Mouse (Mus musculus) liver, embryonic 15.5 days (tissue): ENCODE results near the gene Cdc42se2. TPM values are rescaled to one million over a fixed set of nuclear protein-coding genes. Genes with fewer than 3 reads are reported as not detected.

Experiments used
- ATAC-seq: fragments of 200-750 bp; cut with Nextera tagmentation; 2 replicates; pipeline ENCODE4 v1.8.0; 2017; ENCODE audit warnings: moderate number of reproducible peaks, mild to moderate bottlenecking, moderate library complexity; ENCODE audit not compliant: insufficient read depth
- H3K27ac ChIP-seq: fragments of 300-500 bp; sonication (generic); replicated peaks from 2 replicates; pipeline ENCODE4 v1.5.1; 2015; ENCODE audit warnings: mild to moderate bottlenecking, inconsistent platforms
- H3K27me3 ChIP-seq: fragments of 300-500 bp; sonication (generic); 2 replicates; pipeline ENCODE4 v1.6.1; 2015; ENCODE audit warnings: mild to moderate bottlenecking, inconsistent platforms
- H3K36me3 ChIP-seq: fragments of 300-500 bp; sonication (generic); replicated peaks from 2 replicates; pipeline ENCODE4 v1.6.1; 2015; ENCODE audit warnings: moderate library complexity, mild to moderate bottlenecking, inconsistent platforms
- H3K4me1 ChIP-seq: fragments of 300-500 bp; sonication (generic); replicated peaks from 2 replicates; pipeline ENCODE4 v1.6.1; 2015; ENCODE audit warnings: inconsistent platforms
- H3K4me2 ChIP-seq: fragments of 300-500 bp; sonication (generic); 2 replicates; pipeline ENCODE4 v1.6.1; 2015; ENCODE audit warnings: moderate library complexity, mild to moderate bottlenecking, inconsistent platforms
- H3K4me3 ChIP-seq: fragments of 300-500 bp; sonication (generic); replicated peaks from 2 replicates; pipeline ENCODE4 v1.5.1; 2015; ENCODE audit warnings: mild to moderate bottlenecking, inconsistent platforms
- H3K9ac ChIP-seq: fragments of 300-500 bp; sonication (generic); 2 replicates; pipeline ENCODE4 v1.6.1; 2015; ENCODE audit warnings: moderate library complexity, mild to moderate bottlenecking, inconsistent platforms
- H3K9me3 ChIP-seq: fragments of 300-500 bp; sonication (generic); replicated peaks from 2 replicates; pipeline ENCODE4 v1.6.1; 2016; ENCODE audit warnings: inconsistent platforms
- WGBS: fragments of 180-500 bp; shearing (Covaris S2); methylation state at CpG from one replicate; pipeline ENCODE4 v1.1.7; 2015; ENCODE audit warnings: mixed read lengths; ENCODE audit not compliant: insufficient replicate concordance; 5-methylcytosine and 5-hydroxymethylcytosine counted together
- polyA plus RNA-seq: library from polyadenylated mRNA; unstranded; fragments of >200 nt; fragmentation: Nextera tagmentation; extraction: Ambion mirVana; gene quantifications from 2 replicates; pipeline ENCODE4 v1.2.1, GENCODE M21; 2015

The Cdc42se2 gene
- 17.2 and 18.0 TPM in 2 replicates for polyA plus RNA-seq

- Histone ChIP-seq H3K36me3 (no peaks in the 10 kb centered on the region), H3K4me1 (peaks cover 21% of the 10 kb centered on the region), H3K4me3 (peak within 1 kb of the TSS; percentile 83), H3K27ac (peak within 1 kb of the TSS; percentile 88), H3K9me3 (no peaks in the 10 kb centered on the region), H3K27me3 (no peaks in the 10 kb centered on the region), H3K9ac (peak within 1 kb of the TSS; percentile 91), H3K4me2 (peak within 1 kb of the TSS; percentile 99)
- peak; percentile 97 for ATAC-seq
- 3% methylated on average over 56 of the region's 56 CpGs for WGBS
Observed at GRCm38 (mm10) chr11:54787488-54788474, at the start of gene Cdc42se2. TSS of gene Cdc42se2 (minus strand) at chr11:54787675.

- Histone ChIP-seq H3K27ac (no peak overlapping the region), H3K4me1 (no peaks in the 10 kb centered on the region), H3K27me3 (no peaks in the 10 kb centered on the region), H3K9me3 (no peaks in the 10 kb centered on the region), H3K9ac (no peak overlapping the region), H3K4me2 (no peak overlapping the region), H3K4me3 (no peak overlapping the region), H3K36me3 (no peaks in the 10 kb centered on the region)
- WGBS, result 74% methylated on average over 9 of the region's 9 CpGs
- no peak for ATAC-seq
Observed at GRCm38 (mm10) chr11:54836106-54836505, 48.6 kb upstream of the Cdc42se2 start.

- no peaks in the 10 kb centered on the region for H3K9me3 ChIP-seq
- no peak overlapping the region for H3K9ac ChIP-seq
- ATAC-seq, result no peak
- no peaks in the 10 kb centered on the region for H3K4me1 ChIP-seq
- H3K4me3 ChIP-seq, result no peak overlapping the region
- H3K27ac ChIP-seq, result no peak overlapping the region
- no peaks in the 10 kb centered on the region for H3K36me3 ChIP-seq
- no peaks in the 10 kb centered on the region for H3K27me3 ChIP-seq
- WGBS, result 46% methylated on average over 2 of the region's 2 CpGs
- no peak overlapping the region for H3K4me2 ChIP-seq
Observed at GRCm38 (mm10) chr11:54834596-54834995, 47.1 kb upstream of the Cdc42se2 start.

- H3K36me3 ChIP-seq, result no peaks in the 10 kb centered on the region
- no peaks in the 10 kb centered on the region for H3K27me3 ChIP-seq
- H3K4me3 ChIP-seq, result no peak overlapping the region
- no peak for ATAC-seq
- no peak overlapping the region for H3K27ac ChIP-seq
- no peaks in the 10 kb centered on the region for H3K9me3 ChIP-seq
- H3K4me1 ChIP-seq, result no peaks in the 10 kb centered on the region
- WGBS, result 57% methylated on average over 4 of the region's 4 CpGs
- no peak overlapping the region for H3K9ac ChIP-seq
- H3K4me2 ChIP-seq, result no peak overlapping the region
Observed at GRCm38 (mm10) chr11:54833833-54834232, 46.4 kb upstream of the Cdc42se2 start.

- no peaks in the 10 kb centered on the region for H3K36me3 ChIP-seq
- H3K9ac ChIP-seq, result no peak overlapping the region
- no peaks in the 10 kb centered on the region for H3K27me3 ChIP-seq
- ATAC-seq, result no peak
- WGBS, result 79% methylated on average over 8 of the region's 8 CpGs
- H3K4me1 ChIP-seq, result 0 out of 2 replicates have a peak, but pooled peaks cover 1% of the 10 kb centered on the region
- H3K4me3 ChIP-seq, result no peak overlapping the region
- 0 out of 2 replicates have a peak, but pooled peaks cover 3% of the 10 kb centered on the region for H3K9me3 ChIP-seq
- H3K4me2 ChIP-seq, result no peak overlapping the region
- H3K27ac ChIP-seq, result no peak overlapping the region
Observed at GRCm38 (mm10) chr11:54826819-54827218, 39.3 kb upstream of the Cdc42se2 start.

GRCm38 (mm10) chr11:54825774-54826173, 38.3 kb upstream of the Cdc42se2 start:
- Histone ChIP-seq H3K27me3 (no peaks in the 10 kb centered on the region), H3K9me3 (0 out of 2 replicates have a peak, but pooled peaks cover 3% of the 10 kb centered on the region), H3K4me2 (no peak overlapping the region), H3K36me3 (no peaks in the 10 kb centered on the region), H3K4me1 (0 out of 2 replicates have a peak, but pooled peaks cover 2% of the 10 kb centered on the region), H3K9ac (no peak overlapping the region), H3K27ac (no peak overlapping the region), H3K4me3 (no peak overlapping the region)
- WGBS, result 58% methylated on average over 4 of the region's 4 CpGs
- ATAC-seq, result no peak

GRCm38 (mm10) chr11:54823467-54823866, 36.0 kb upstream of the Cdc42se2 start:
- Histone ChIP-seq H3K27me3 (no peaks in the 10 kb centered on the region), H3K4me3 (no peak overlapping the region), H3K9me3 (0 out of 2 replicates have a peak, but pooled peaks cover 3% of the 10 kb centered on the region), H3K27ac (no peak overlapping the region), H3K9ac (no peak overlapping the region), H3K4me2 (no peak overlapping the region), H3K36me3 (no peaks in the 10 kb centered on the region), H3K4me1 (0 out of 2 replicates have a peak, but pooled peaks cover 2% of the 10 kb centered on the region)
- ATAC-seq, result no peak
- WGBS, result 68% methylated on average over 4 of the region's 4 CpGs

- no peak overlapping the region for H3K27ac ChIP-seq
- WGBS, result 69% methylated on average over 7 of the region's 7 CpGs
- H3K4me2 ChIP-seq, result no peak overlapping the region
- 0 out of 2 replicates have a peak, but pooled peaks cover 2% of the 10 kb centered on the region for H3K4me1 ChIP-seq
- 0 out of 2 replicates have a peak, but pooled peaks cover 3% of the 10 kb centered on the region for H3K9me3 ChIP-seq
- no peak overlapping the region for H3K4me3 ChIP-seq
- ATAC-seq, result no peak
- H3K9ac ChIP-seq, result no peak overlapping the region
- H3K36me3 ChIP-seq, result no peaks in the 10 kb centered on the region
- no peaks in the 10 kb centered on the region for H3K27me3 ChIP-seq
Observed at GRCm38 (mm10) chr11:54819489-54819888, 32.0 kb upstream of the Cdc42se2 start.

GRCm38 (mm10) chr11:54817449-54817848, 30.0 kb upstream of the Cdc42se2 start:
- H3K9me3 ChIP-seq, result no peaks in the 10 kb centered on the region
- no peak overlapping the region for H3K9ac ChIP-seq
- H3K27me3 ChIP-seq, result no peaks in the 10 kb centered on the region
- ATAC-seq, result no peak
- H3K36me3 ChIP-seq, result no peaks in the 10 kb centered on the region
- no peak overlapping the region for H3K4me3 ChIP-seq
- 0 out of 2 replicates have a peak, but pooled peaks cover 2% of the 10 kb centered on the region for H3K4me1 ChIP-seq
- 58% methylated on average over 4 of the region's 4 CpGs for WGBS
- no peak overlapping the region for H3K4me2 ChIP-seq
- H3K27ac ChIP-seq, result no peak overlapping the region

- no peak for ATAC-seq
- Histone ChIP-seq H3K4me3 (no peak overlapping the region), H3K36me3 (no peaks in the 10 kb centered on the region), H3K27ac (no peak overlapping the region), H3K9ac (no peak overlapping the region), H3K4me1 (no peaks in the 10 kb centered on the region), H3K27me3 (no peaks in the 10 kb centered on the region), H3K4me2 (no peak overlapping the region), H3K9me3 (no peaks in the 10 kb centered on the region)
Observed at GRCm38 (mm10) chr11:54815659-54816058, 28.2 kb upstream of the Cdc42se2 start.

GRCm38 (mm10) chr11:54812812-54813516, 25.5 kb upstream of the Cdc42se2 start:
- no peak for ATAC-seq
- WGBS, result 57% methylated on average over 8 of the region's 8 CpGs
- H3K27me3 ChIP-seq, result no peaks in the 10 kb centered on the region; the same call in 1 of the 2 replicates
- H3K4me2 ChIP-seq, result no peak overlapping the region
- H3K9ac ChIP-seq, result no peak overlapping the region
- no peaks in the 10 kb centered on the region for H3K9me3 ChIP-seq
- no peaks in the 10 kb centered on the region for H3K4me1 ChIP-seq
- no peaks in the 10 kb centered on the region for H3K36me3 ChIP-seq
- H3K4me3 ChIP-seq, result no peak overlapping the region
- no peak overlapping the region for H3K27ac ChIP-seq
